Mouse (Mus musculus): ENCODE data around the gene Arrb1. TPM values are rescaled to one million over a fixed set of nuclear protein-coding genes. Genes with fewer than 3 reads are reported as not detected.

Gene Arrb1
- polyA plus RNA-seq, 1 experiment from 2014 or later = 17.4 TPM

- H3K36me3 ChIP-seq (ENCODE audit: control insufficient read depth, insufficient read depth, low read length) = no peaks in the 10 kb centered on the region
- H3K4me3 ChIP-seq (ENCODE audit: low read length) = no peak overlapping the region
- no peak overlapping the region for H3K9ac ChIP-seq (ENCODE audit: low read depth, low read length)
- H3K27ac ChIP-seq (ENCODE audit: low read depth, low read length) = peak overlapping the region; percentile 6; the same call in 1 of the 2 replicates
- no peaks in the 10 kb centered on the region for H3K27me3 ChIP-seq (replicated peaks; ENCODE audit: control insufficient read depth, insufficient read depth, low read length)
- peaks cover 44% of the 10 kb centered on the region for H3K4me1 ChIP-seq (ENCODE audit: control insufficient read depth, insufficient read depth, low read depth, low read length)
- WGBS = 21% methylated on average over 5 of the region's 5 CpGs
- no peak overlapping the region for H3K4me2 ChIP-seq (ENCODE audit: low read length)
- no peak for ATAC-seq
- no peaks in the 10 kb centered on the region for H3K9me3 ChIP-seq (ENCODE audit: control insufficient read depth, low read length)
These were observed 27.2 kb downstream of the Arrb1 start for GRCm38 (mm10) chr7:99562478-99562877.

DNA sequence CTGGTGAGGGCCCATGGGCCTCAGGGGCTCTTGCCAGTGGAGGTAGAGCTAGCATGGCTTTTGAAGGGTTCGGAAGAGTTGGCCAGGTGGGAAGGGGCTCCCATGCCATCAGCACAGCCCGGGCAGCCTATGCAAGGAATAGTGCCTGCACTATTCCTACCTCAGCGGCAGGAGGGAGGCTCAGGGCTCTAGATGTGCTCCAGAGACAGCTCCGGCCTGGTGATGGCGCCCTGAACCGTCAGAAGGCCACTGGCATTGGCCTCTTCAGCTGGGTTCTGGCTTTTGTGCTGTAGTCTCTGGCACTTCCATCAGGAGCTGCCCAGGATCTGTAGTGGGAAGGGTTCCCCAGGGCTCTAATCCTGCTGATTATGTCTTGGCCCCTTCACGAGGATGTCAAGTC, 28.0 kb downstream of the Arrb1 start:
- peaks cover 44% of the 10 kb centered on the region for H3K4me1 ChIP-seq (ENCODE audit: control insufficient read depth, insufficient read depth, low read depth, low read length)
- H3K27me3 ChIP-seq (replicated peaks; ENCODE audit: control insufficient read depth, insufficient read depth, low read length) = no peaks in the 10 kb centered on the region
- H3K9me3 ChIP-seq (ENCODE audit: control insufficient read depth, low read length) = no peaks in the 10 kb centered on the region
- no peaks in the 10 kb centered on the region for H3K36me3 ChIP-seq (ENCODE audit: control insufficient read depth, insufficient read depth, low read length)
- ATAC-seq = no peak
- H3K4me3 ChIP-seq (ENCODE audit: low read length) = no peak overlapping the region
- no peak overlapping the region; the same call in 1 of the 2 replicates for H3K27ac ChIP-seq (ENCODE audit: low read depth, low read length)
- no peak overlapping the region for H3K9ac ChIP-seq (ENCODE audit: low read depth, low read length)
- no peak overlapping the region for H3K4me2 ChIP-seq (ENCODE audit: low read length)
- WGBS = 57% methylated on average over 7 of the region's 7 CpGs

- Histone ChIP-seq H3K27me3 (replicated peaks; ENCODE audit: control insufficient read depth, insufficient read depth, low read length) (no peaks in the 10 kb centered on the region), H3K9ac (ENCODE audit: low read depth, low read length) (no peak overlapping the region; the same call in 1 of the 2 replicates), H3K9me3 (ENCODE audit: control insufficient read depth, low read length) (no peaks in the 10 kb centered on the region), H3K36me3 (ENCODE audit: control insufficient read depth, insufficient read depth, low read length) (no peaks in the 10 kb centered on the region), H3K4me3 (ENCODE audit: low read length) (no peak overlapping the region), H3K4me1 (ENCODE audit: control insufficient read depth, insufficient read depth, low read depth, low read length) (peaks cover 36% of the 10 kb centered on the region), H3K4me2 (ENCODE audit: low read length) (no peak overlapping the region), H3K27ac (ENCODE audit: low read depth, low read length) (peak overlapping the region; percentile 60)
- peak; percentile 41 for ATAC-seq
- WGBS = 24% methylated on average over 8 of the region's 8 CpGs
These were observed 30.1 kb downstream of the Arrb1 start for GRCm38 (mm10) chr7:99565325-99565881.

DNA sequence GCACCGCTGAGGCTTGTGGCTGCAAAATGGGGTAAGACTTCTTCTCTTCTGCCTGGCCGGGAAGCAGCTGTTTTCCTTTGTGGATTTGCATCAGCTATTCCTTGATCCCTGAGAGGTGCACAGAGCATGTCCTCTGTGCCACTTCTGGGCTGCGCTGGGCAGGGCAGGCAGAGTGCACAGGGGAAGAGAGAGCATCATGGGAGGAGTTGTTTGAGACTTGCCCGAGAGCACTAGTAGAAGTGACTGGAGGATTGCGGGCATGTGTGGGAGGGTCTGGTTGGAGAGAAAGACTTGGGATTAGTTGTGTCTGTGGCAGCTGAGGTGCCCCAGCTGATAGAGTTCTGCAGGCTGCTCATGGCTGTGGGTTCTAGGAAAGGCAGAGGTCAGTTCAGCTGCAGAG, 35.4 kb downstream of the Arrb1 start:
- H3K9me3 ChIP-seq (ENCODE audit: control insufficient read depth, low read length) = no peaks in the 10 kb centered on the region
- no peaks in the 10 kb centered on the region for H3K36me3 ChIP-seq (ENCODE audit: control insufficient read depth, insufficient read depth, low read length)
- H3K27me3 ChIP-seq (replicated peaks; ENCODE audit: control insufficient read depth, insufficient read depth, low read length) = no peaks in the 10 kb centered on the region
- no peak overlapping the region for H3K9ac ChIP-seq (ENCODE audit: low read depth, low read length)
- H3K27ac ChIP-seq (ENCODE audit: low read depth, low read length) = no peak overlapping the region
- H3K4me3 ChIP-seq (ENCODE audit: low read length) = no peak overlapping the region
- no peak overlapping the region for H3K4me2 ChIP-seq (ENCODE audit: low read length)
- peaks cover 11% of the 10 kb centered on the region for H3K4me1 ChIP-seq (ENCODE audit: control insufficient read depth, insufficient read depth, low read depth, low read length)
- WGBS = 65% methylated on average over 5 of the region's 5 CpGs
- ATAC-seq = no peak

GRCm38 (mm10) chr7:99572931-99573330, 37.7 kb downstream of the Arrb1 start:
- no peak overlapping the region for H3K9ac ChIP-seq (ENCODE audit: low read depth, low read length)
- H3K9me3 ChIP-seq (ENCODE audit: control insufficient read depth, low read length) = no peaks in the 10 kb centered on the region
- WGBS = 32% methylated on average over 10 of the region's 10 CpGs
- no peak overlapping the region for H3K27ac ChIP-seq (ENCODE audit: low read depth, low read length)
- H3K36me3 ChIP-seq (ENCODE audit: control insufficient read depth, insufficient read depth, low read length) = no peaks in the 10 kb centered on the region
- peaks cover 6% of the 10 kb centered on the region for H3K4me1 ChIP-seq (ENCODE audit: control insufficient read depth, insufficient read depth, low read depth, low read length)
- H3K27me3 ChIP-seq (replicated peaks; ENCODE audit: control insufficient read depth, insufficient read depth, low read length) = no peaks in the 10 kb centered on the region
- H3K4me2 ChIP-seq (ENCODE audit: low read length) = no peak overlapping the region
- no peak overlapping the region for H3K4me3 ChIP-seq (ENCODE audit: low read length)
- peak; percentile 28; the same call in 1 of the 2 replicates for ATAC-seq

DNA sequence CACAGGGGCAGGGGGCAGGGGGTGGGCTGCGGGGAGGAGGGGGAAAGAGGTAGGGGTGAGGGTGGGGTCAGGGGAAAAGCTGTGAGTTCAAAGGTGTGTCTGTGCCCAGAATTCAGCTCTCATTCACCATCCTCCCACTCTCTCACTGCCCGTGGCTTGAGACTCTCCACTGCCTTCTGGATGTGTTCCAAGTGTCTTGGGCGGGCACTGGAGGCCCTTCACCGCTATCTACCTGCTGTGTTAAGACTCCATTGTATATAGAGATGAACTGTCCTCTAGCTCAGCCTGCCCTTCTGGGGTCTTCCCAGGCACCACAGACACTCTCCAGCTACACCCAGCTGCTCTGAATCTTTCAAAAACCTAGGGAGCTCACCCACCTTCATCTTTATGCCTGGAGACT, 38.1 kb downstream of the Arrb1 start:
- no peak overlapping the region for H3K4me2 ChIP-seq (ENCODE audit: low read length)
- H3K9me3 ChIP-seq (ENCODE audit: control insufficient read depth, low read length) = no peaks in the 10 kb centered on the region
- ATAC-seq = no peak
- no peaks in the 10 kb centered on the region for H3K27me3 ChIP-seq (replicated peaks; ENCODE audit: control insufficient read depth, insufficient read depth, low read length)
- H3K36me3 ChIP-seq (ENCODE audit: control insufficient read depth, insufficient read depth, low read length) = no peaks in the 10 kb centered on the region
- no peak overlapping the region for H3K4me3 ChIP-seq (ENCODE audit: low read length)
- H3K4me1 ChIP-seq (ENCODE audit: control insufficient read depth, insufficient read depth, low read depth, low read length) = peaks cover 6% of the 10 kb centered on the region
- H3K27ac ChIP-seq (ENCODE audit: low read depth, low read length) = no peak overlapping the region
- no peak overlapping the region for H3K9ac ChIP-seq (ENCODE audit: low read depth, low read length)
- 54% methylated on average over 4 of the region's 4 CpGs for WGBS

GRCm38 (mm10) chr7:99578246-99578645, 43.0 kb downstream of the Arrb1 start:
- H3K4me3 ChIP-seq (ENCODE audit: low read length) = no peak overlapping the region
- H3K27ac ChIP-seq (ENCODE audit: low read depth, low read length) = no peak overlapping the region
- H3K9me3 ChIP-seq (ENCODE audit: control insufficient read depth, low read length) = no peaks in the 10 kb centered on the region
- WGBS = 61% methylated on average over 3 of the region's 3 CpGs
- H3K27me3 ChIP-seq (replicated peaks; ENCODE audit: control insufficient read depth, insufficient read depth, low read length) = no peaks in the 10 kb centered on the region
- no peaks in the 10 kb centered on the region for H3K36me3 ChIP-seq (ENCODE audit: control insufficient read depth, insufficient read depth, low read length)
- H3K4me2 ChIP-seq (ENCODE audit: low read length) = no peak overlapping the region
- no peak overlapping the region for H3K9ac ChIP-seq (ENCODE audit: low read depth, low read length)
- no peak for ATAC-seq
- H3K4me1 ChIP-seq (ENCODE audit: control insufficient read depth, insufficient read depth, low read depth, low read length) = peaks cover 13% of the 10 kb centered on the region

- H3K4me1 ChIP-seq (ENCODE audit: control insufficient read depth, insufficient read depth, low read depth, low read length) = peaks cover 13% of the 10 kb centered on the region
- no peaks in the 10 kb centered on the region for H3K9me3 ChIP-seq (ENCODE audit: control insufficient read depth, low read length)
- ATAC-seq = peak; percentile 66
- H3K27me3 ChIP-seq (replicated peaks; ENCODE audit: control insufficient read depth, insufficient read depth, low read length) = no peaks in the 10 kb centered on the region
- 7% methylated on average over 16 of the region's 16 CpGs for WGBS
- peak overlapping the region; percentile 28 for H3K9ac ChIP-seq (ENCODE audit: low read depth, low read length)
- peaks cover 8% of the 10 kb centered on the region; the same call in 1 of the 2 replicates for H3K36me3 ChIP-seq (ENCODE audit: control insufficient read depth, insufficient read depth, low read length)
- H3K27ac ChIP-seq (ENCODE audit: low read depth, low read length) = peak overlapping the region; percentile 36
- peak overlapping the region; percentile 39 for H3K4me2 ChIP-seq (ENCODE audit: low read length)
- H3K4me3 ChIP-seq (ENCODE audit: low read length) = peak overlapping the region; percentile 2; the same call in 1 of the 2 replicates
These were observed 44.4 kb downstream of the Arrb1 start for GRCm38 (mm10) chr7:99579491-99580190.

- Histone ChIP-seq H3K9ac (ENCODE audit: low read depth, low read length) (no peak overlapping the region), H3K36me3 (ENCODE audit: control insufficient read depth, insufficient read depth, low read length) (peaks cover 8% of the 10 kb centered on the region; the same call in 1 of the 2 replicates), H3K4me3 (ENCODE audit: low read length) (no peak overlapping the region), H3K27me3 (replicated peaks; ENCODE audit: control insufficient read depth, insufficient read depth, low read length) (no peaks in the 10 kb centered on the region), H3K9me3 (ENCODE audit: control insufficient read depth, low read length) (no peaks in the 10 kb centered on the region), H3K27ac (ENCODE audit: low read depth, low read length) (no peak overlapping the region), H3K4me1 (ENCODE audit: control insufficient read depth, insufficient read depth, low read depth, low read length) (peaks cover 13% of the 10 kb centered on the region), H3K4me2 (ENCODE audit: low read length) (no peak overlapping the region; the same call in 1 of the 2 replicates)
- ATAC-seq = no peak
- WGBS = 57% methylated on average over 6 of the region's 6 CpGs
These were observed 45.0 kb downstream of the Arrb1 start for GRCm38 (mm10) chr7:99580247-99580646.

Measured in hindbrain, embryonic 16.5 days (tissue).